Mouse (Mus musculus): Measurements from ENCODE around the gene Atp1a4. TPM values are rescaled to one million over a fixed set of nuclear protein-coding genes. Genes with fewer than 3 reads are reported as not detected.

Atp1a4 gene
- polyA plus RNA-seq, 1 experiment from 2014 or later = not detected

DNA sequence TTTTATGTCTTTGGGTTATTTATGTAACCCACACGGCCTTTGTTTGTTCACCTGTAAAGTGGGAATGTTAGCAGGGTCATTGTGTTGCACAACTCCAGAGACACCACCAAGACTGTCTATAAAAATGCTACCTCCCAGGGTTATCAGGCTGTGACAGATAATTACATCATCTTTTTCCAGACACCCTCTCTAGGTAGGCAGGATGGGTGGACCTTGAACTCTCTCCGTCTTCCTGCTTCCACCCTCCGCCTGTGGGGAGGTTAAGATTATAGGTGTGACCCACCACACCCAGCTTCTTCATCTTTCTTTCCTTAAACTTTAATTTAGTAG lies 31.4 kb upstream of the Atp1a4 start:
- no peak overlapping the region for H3K4me3 ChIP-seq (ENCODE audit: low read depth, low read length)
- H3K4me1 ChIP-seq (replicated peaks; ENCODE audit: control insufficient read depth, insufficient read depth, low read length) = no peaks in the 10 kb centered on the region
- ATAC-seq (replicated peaks; ENCODE audit: low FRiP score, low TSS enrichment, low read depth) (peak; percentile 73; the same call in 1 of the 2 replicates), DNase-seq (ENCODE audit: low spot score) (no peak)
- no peak overlapping the region for H3K9ac ChIP-seq (ENCODE audit: low read length)
- no peaks in the 10 kb centered on the region for H3K36me3 ChIP-seq (ENCODE audit: control insufficient read depth, insufficient read depth, low read length)
- H3K27ac ChIP-seq (ENCODE audit: low read depth) = no peak overlapping the region
- H3K27me3 ChIP-seq (replicated peaks; ENCODE audit: control insufficient read depth, insufficient read depth, low read length) = no peaks in the 10 kb centered on the region
- 57% methylated on average over 3 of the region's 3 CpGs for WGBS
- no peaks in the 10 kb centered on the region for H3K9me3 ChIP-seq (ENCODE audit: control insufficient read depth, low read length)
- no peak overlapping the region for H3K4me2 ChIP-seq (ENCODE audit: low read length)

DNA sequence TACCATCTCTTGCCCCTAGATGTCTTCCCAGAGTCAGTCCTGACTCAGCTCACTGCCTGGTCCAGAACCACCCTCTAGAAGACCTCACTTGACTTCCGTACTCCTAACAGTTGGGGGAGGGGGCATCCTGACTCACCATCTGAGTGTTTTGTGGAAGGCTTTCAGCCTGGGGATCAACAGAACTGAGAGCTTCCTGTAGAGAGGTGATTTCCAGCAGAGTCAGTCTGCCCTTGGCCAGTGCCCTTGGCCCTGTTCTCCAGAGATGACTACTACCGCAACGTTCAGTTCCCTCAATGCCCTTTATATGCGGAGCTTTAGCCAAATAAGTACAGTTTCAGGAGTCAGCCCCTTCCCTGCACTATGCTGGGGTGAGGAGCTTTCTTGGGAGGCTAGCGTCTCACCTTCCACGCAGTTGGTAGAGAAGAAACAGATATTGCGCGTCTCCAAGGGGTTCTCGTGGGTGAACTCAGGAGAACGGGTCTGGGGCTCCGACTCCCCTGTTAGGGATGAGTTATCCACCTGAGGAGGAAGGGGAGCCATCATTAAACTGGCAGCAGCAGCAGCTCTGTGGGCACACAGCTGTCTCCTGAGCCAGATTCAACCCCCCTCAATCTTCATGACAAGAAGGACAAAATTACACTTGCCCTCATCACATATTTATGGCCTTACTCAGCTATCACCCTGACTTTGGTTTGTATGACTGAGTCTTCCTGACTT lies 30.8 kb upstream of the Atp1a4 start:
- no peak overlapping the region for H3K4me3 ChIP-seq (ENCODE audit: low read depth, low read length)
- no peak overlapping the region for H3K9ac ChIP-seq (ENCODE audit: low read length)
- no peak overlapping the region for H3K4me2 ChIP-seq (ENCODE audit: low read length)
- no peaks in the 10 kb centered on the region for H3K4me1 ChIP-seq (replicated peaks; ENCODE audit: control insufficient read depth, insufficient read depth, low read length)
- WGBS = 89% methylated on average over 11 of the region's 11 CpGs
- no peaks in the 10 kb centered on the region for H3K36me3 ChIP-seq (ENCODE audit: control insufficient read depth, insufficient read depth, low read length)
- no peak for DNase-seq (ENCODE audit: low spot score)
- no peak overlapping the region for H3K27ac ChIP-seq (ENCODE audit: low read depth)
- no peaks in the 10 kb centered on the region for H3K27me3 ChIP-seq (replicated peaks; ENCODE audit: control insufficient read depth, insufficient read depth, low read length)
- H3K9me3 ChIP-seq (ENCODE audit: control insufficient read depth, low read length) = no peaks in the 10 kb centered on the region
- no peak for ATAC-seq (replicated peaks; ENCODE audit: low FRiP score, low TSS enrichment, low read depth)

DNA sequence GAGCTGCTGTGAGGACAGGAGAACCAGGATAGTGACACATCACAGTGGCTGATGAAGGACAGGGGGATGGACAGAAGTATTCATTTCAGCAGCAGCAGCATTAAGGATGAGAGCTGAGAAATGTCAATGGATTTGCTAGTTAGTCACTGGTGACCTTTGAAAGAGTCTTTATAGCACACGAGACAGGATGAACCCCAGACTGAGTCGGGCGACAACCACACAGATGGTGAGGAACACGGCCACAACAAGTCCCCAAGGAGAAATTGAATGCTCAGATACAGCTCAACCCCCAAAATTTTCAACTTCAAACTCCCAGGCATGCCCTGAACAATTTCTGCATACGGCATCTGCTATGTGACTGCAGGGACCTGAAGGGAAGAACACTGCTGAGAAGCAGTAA lies 28.5 kb upstream of the Atp1a4 start:
- 88% methylated on average over 5 of the region's 5 CpGs for WGBS

DNA sequence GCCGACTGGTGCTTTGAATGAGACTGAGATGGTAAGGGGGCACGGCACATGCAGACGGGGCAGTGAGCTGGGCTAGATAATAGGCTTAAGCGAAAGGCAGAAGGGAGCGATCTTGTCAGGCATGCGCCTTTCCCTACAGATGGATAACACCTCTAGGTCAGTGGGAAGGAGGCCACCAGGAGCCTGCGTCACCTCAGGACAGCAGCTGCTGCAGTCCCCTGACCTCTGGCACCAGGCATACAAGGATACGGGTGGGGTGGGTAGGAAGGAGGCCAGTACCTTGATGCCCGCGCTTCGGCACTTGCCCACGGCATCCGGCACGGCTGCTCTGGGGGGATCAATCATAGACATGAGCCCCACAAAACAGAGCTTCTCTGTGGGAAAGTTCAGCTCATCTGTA lies 26.0 kb upstream of the Atp1a4 start:
- 88% methylated on average over 14 of the region's 14 CpGs for WGBS
- Histone ChIP-seq H3K9me3 (ENCODE audit: control insufficient read depth, low read length) (no peaks in the 10 kb centered on the region), H3K4me3 (ENCODE audit: low read depth, low read length) (no peak overlapping the region), H3K27me3 (replicated peaks; ENCODE audit: control insufficient read depth, insufficient read depth, low read length) (no peaks in the 10 kb centered on the region), H3K4me1 (replicated peaks; ENCODE audit: control insufficient read depth, insufficient read depth, low read length) (0 out of 2 replicates have a peak, but pooled peaks cover 4% of the 10 kb centered on the region), H3K9ac (ENCODE audit: low read length) (no peak overlapping the region), H3K36me3 (ENCODE audit: control insufficient read depth, insufficient read depth, low read length) (no peaks in the 10 kb centered on the region), H3K27ac (ENCODE audit: low read depth) (no peak overlapping the region), H3K4me2 (ENCODE audit: low read length) (no peak overlapping the region)
- no peak for DNase-seq (ENCODE audit: low spot score)
- ATAC-seq (replicated peaks; ENCODE audit: low FRiP score, low TSS enrichment, low read depth) = no peak

More for the DNA sequence above, 28.5 kb upstream of the Atp1a4 start:
- no peak for ATAC-seq (replicated peaks; ENCODE audit: low FRiP score, low TSS enrichment, low read depth)
- Histone ChIP-seq H3K9me3 (ENCODE audit: control insufficient read depth, low read length) (no peaks in the 10 kb centered on the region), H3K27ac (ENCODE audit: low read depth) (no peak overlapping the region), H3K4me2 (ENCODE audit: low read length) (no peak overlapping the region), H3K27me3 (replicated peaks; ENCODE audit: control insufficient read depth, insufficient read depth, low read length) (no peaks in the 10 kb centered on the region), H3K9ac (ENCODE audit: low read length) (no peak overlapping the region), H3K4me3 (ENCODE audit: low read depth, low read length) (no peak overlapping the region), H3K36me3 (ENCODE audit: control insufficient read depth, insufficient read depth, low read length) (no peaks in the 10 kb centered on the region), H3K4me1 (replicated peaks; ENCODE audit: control insufficient read depth, insufficient read depth, low read length) (no peaks in the 10 kb centered on the region)
- no peak for DNase-seq (ENCODE audit: low spot score)

DNA sequence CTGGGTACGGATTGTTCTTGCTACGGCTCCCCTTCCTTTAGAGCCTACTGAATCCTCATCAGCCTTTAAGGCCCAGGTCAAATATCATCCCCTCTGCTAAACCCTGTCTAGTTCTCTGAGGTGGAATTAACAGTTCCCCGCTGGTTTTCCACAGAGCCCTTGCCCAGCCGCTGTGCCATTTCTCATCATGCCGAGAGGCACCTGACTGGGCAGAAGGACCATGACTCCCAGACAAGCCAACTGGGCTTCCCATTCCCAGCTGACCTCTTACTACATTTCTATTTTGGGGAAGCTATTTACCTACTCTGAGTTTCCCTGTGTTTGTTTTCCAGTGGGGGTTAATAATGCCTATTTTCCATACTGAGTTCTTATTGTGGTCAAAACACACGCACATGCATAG lies 24.9 kb upstream of the Atp1a4 start:
- Histone ChIP-seq H3K36me3 (ENCODE audit: control insufficient read depth, insufficient read depth, low read length) (no peaks in the 10 kb centered on the region), H3K4me3 (ENCODE audit: low read depth, low read length) (no peak overlapping the region), H3K9me3 (ENCODE audit: control insufficient read depth, low read length) (no peaks in the 10 kb centered on the region), H3K4me2 (ENCODE audit: low read length) (no peak overlapping the region), H3K27me3 (replicated peaks; ENCODE audit: control insufficient read depth, insufficient read depth, low read length) (no peaks in the 10 kb centered on the region), H3K4me1 (replicated peaks; ENCODE audit: control insufficient read depth, insufficient read depth, low read length) (0 out of 2 replicates have a peak, but pooled peaks cover 4% of the 10 kb centered on the region), H3K9ac (ENCODE audit: low read length) (no peak overlapping the region), H3K27ac (ENCODE audit: low read depth) (no peak overlapping the region)
- DNase-seq (ENCODE audit: low spot score) (no peak), ATAC-seq (replicated peaks; ENCODE audit: low FRiP score, low TSS enrichment, low read depth) (no peak)
- 94% methylated on average over 6 of the region's 6 CpGs for WGBS

DNA sequence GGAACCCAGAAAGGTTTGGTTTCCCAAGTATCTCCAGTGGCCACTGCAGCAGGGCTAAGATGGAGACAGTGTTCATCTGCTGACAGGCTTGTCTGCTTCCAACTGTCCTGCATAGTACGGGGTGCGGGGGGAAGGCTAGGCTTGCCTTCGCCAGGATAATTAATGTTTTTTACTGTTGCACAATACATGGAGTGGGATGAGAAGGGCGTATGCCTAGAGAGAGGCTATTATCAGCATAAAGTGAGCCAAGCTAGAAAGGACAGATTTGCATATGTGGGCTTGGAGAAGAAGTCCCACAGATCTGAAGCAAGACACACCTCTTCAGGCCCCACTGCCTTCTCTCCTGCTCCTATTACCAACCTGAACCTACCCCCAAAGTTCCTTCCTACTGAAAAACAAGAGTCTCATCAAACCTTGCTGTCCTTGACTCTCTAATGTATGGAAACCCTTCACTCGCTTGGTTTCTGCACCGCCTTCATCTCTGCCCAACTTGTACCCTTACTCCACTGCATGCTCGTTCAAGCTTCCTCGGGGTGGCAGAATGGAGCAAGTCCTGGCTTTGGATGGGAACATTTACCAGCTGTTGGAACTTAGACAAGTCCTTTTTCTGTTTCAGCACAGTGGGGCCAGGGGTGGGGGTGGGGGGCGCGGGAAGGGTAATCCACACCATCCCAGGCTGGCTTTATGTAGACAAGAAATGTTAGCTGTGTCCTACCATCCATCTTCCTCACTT lies 23.5 kb upstream of the Atp1a4 start:
- ATAC-seq (replicated peaks; ENCODE audit: low FRiP score, low TSS enrichment, low read depth) (no peak), DNase-seq (ENCODE audit: low spot score) (no peak)
- Histone ChIP-seq H3K9me3 (ENCODE audit: control insufficient read depth, low read length) (no peaks in the 10 kb centered on the region), H3K4me1 (replicated peaks; ENCODE audit: control insufficient read depth, insufficient read depth, low read length) (0 out of 2 replicates have a peak, but pooled peaks cover 4% of the 10 kb centered on the region), H3K4me3 (ENCODE audit: low read depth, low read length) (no peak overlapping the region), H3K36me3 (ENCODE audit: control insufficient read depth, insufficient read depth, low read length) (no peaks in the 10 kb centered on the region), H3K4me2 (ENCODE audit: low read length) (no peak overlapping the region), H3K9ac (ENCODE audit: low read length) (no peak overlapping the region), H3K27me3 (replicated peaks; ENCODE audit: control insufficient read depth, insufficient read depth, low read length) (no peaks in the 10 kb centered on the region), H3K27ac (ENCODE audit: low read depth) (no peak overlapping the region)
- 80% methylated on average over 10 of the region's 10 CpGs for WGBS

DNA sequence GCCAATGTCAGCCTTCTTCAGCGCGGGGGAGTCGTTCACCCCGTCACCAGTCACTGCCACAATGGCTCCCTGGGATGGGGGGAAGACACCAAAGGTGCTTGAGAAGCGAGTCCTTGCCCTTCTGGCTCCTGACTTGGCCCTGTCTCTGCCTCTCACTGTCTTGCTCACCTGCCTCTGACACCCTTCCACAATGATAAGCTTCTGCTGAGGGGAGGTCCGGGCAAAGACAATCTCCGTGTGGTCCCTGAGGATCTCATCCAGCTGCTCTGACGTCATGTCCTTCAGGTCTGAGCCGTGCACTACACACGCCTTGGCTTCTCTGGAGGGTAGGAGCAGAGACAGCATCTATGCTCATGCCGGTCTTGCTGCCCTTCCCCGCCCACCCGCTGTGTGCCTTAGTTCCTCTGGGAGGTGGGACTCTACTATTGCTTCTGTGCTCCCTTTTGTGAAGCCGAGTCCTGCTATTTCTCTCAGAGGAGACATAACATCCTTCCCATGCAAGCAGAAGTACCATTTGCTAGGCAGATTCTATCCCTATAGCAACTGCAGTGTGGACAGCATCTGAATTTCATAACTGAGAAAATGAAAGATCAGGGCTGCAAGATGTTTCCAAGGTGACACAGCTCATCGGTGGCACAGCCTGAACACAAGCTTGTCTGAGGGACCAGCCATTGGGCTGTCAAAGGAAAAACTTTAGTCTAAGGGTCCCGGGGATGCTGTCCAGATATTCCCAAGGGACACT lies 21.7 kb upstream of the Atp1a4 start:
- 77% methylated on average over 16 of the region's 16 CpGs for WGBS
- no peak overlapping the region for H3K27ac ChIP-seq (ENCODE audit: low read depth)

DNA sequence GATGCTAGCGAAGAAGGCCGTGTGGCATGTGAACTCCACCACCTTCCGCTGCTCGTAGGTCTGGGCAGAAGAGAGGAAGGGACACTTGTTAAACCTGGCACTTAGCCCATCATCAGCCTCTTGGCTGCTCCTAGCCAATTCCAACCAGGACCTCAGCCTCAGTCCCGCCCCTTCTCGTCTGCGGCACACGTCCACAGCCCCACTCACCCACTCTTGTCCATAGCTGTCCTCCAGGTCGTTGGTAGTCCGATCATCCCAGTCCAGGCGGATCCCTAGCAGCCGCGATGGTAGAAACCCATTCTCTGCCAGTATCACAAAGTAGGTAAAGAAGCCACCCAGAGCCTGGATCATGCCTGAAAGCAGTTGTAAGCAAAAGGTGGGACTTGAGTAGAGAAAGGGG lies 20.1 kb upstream of the Atp1a4 start:
- WGBS = 92% methylated on average over 13 of the region's 13 CpGs
- H3K36me3 ChIP-seq (ENCODE audit: control insufficient read depth, insufficient read depth, low read length) = no peaks in the 10 kb centered on the region

More for the DNA sequence above, 21.7 kb upstream of the Atp1a4 start:
- H3K9me3 ChIP-seq (ENCODE audit: control insufficient read depth, low read length) = no peaks in the 10 kb centered on the region
- H3K36me3 ChIP-seq (ENCODE audit: control insufficient read depth, insufficient read depth, low read length) = no peaks in the 10 kb centered on the region
- H3K9ac ChIP-seq (ENCODE audit: low read length) = no peak overlapping the region
- ATAC-seq (replicated peaks; ENCODE audit: low FRiP score, low TSS enrichment, low read depth) (no peak), DNase-seq (ENCODE audit: low spot score) (no peak)
- no peak overlapping the region for H3K4me3 ChIP-seq (ENCODE audit: low read depth, low read length)
- H3K4me1 ChIP-seq (replicated peaks; ENCODE audit: control insufficient read depth, insufficient read depth, low read length) = 0 out of 2 replicates have a peak, but pooled peaks cover 4% of the 10 kb centered on the region
- no peaks in the 10 kb centered on the region for H3K27me3 ChIP-seq (replicated peaks; ENCODE audit: control insufficient read depth, insufficient read depth, low read length)
- H3K4me2 ChIP-seq (ENCODE audit: low read length) = no peak overlapping the region

More for the DNA sequence above, 20.1 kb upstream of the Atp1a4 start:
- Histone ChIP-seq H3K27ac (ENCODE audit: low read depth) (no peak overlapping the region), H3K27me3 (replicated peaks; ENCODE audit: control insufficient read depth, insufficient read depth, low read length) (no peaks in the 10 kb centered on the region), H3K9me3 (ENCODE audit: control insufficient read depth, low read length) (no peaks in the 10 kb centered on the region), H3K4me3 (ENCODE audit: low read depth, low read length) (no peak overlapping the region), H3K4me2 (ENCODE audit: low read length) (no peak overlapping the region), H3K9ac (ENCODE audit: low read length) (no peak overlapping the region), H3K4me1 (replicated peaks; ENCODE audit: control insufficient read depth, insufficient read depth, low read length) (peaks cover 4% of the 10 kb centered on the region; the same call in 1 of the 2 replicates)
- no peak for DNase-seq (ENCODE audit: low spot score)
- no peak for ATAC-seq (replicated peaks; ENCODE audit: low FRiP score, low TSS enrichment, low read depth)
